Mouse (Mus musculus) liver, postnatal 0 days (tissue): ENCODE measurements around the gene Mat2a.

Experiments used
- CTCF ChIP-seq: sonication (generic); IDR thresholded peaks from 2 replicates; pipeline ENCODE4 v1.5.1; 2016; ENCODE audit warnings: antibody characterized with exemption, low read depth
- EP300 ChIP-seq: IDR thresholded peaks from 2 replicates; pipeline ENCODE4 v1.6.1; 2016; ENCODE audit warnings: antibody characterized with exemption, low read depth, mild to moderate bottlenecking

DNA sequence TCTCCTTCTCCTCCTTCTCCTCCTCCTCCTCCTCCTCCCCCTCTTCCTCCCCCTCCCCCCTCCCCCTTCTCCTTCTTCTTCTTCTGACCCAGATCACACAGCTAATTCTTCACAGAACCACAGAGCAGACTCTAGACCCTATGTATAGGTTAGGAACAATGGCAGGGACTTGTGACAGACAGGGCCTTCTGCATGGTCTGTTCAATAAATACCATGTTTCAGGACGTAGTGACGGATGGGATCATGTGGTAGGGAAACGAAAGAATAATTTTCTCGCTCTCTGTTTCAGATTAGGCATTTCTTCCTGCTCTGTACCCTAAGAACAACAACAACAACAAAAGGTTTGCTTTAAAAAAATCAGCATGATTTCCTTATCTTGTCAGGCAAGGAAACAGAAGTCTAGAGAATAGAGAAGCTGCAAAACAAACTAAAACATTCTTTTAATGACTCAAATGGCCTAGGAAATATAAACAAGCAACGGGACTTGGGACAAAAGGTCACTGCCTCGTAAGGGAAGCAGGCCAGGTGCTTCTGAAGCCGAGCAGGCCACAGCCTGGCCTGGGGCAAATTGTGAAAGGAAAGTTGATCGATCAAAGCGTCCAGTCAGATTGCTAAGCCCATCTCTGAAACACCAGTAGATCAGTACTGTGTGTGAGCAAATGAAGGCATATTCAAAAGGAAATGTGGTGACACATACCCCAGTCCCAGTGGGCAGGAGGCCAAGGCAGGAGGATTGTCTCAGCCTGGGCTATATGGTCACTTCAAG is 20.9 kb upstream of the Mat2a start:
- TF ChIP-seq CTCF (no peak), EP300 (peak; percentile 72)
